Mouse (Mus musculus): ENCODE results near the gene Tpst1.

- no peak for TF ChIP-seq CTCF (IDR thresholded peaks at IDR 0.05; ENCODE audit: low read depth, low read length)
- no peak for TF ChIP-seq POLR2A (IDR thresholded peaks at IDR 0.05; ENCODE audit: extremely low read depth, insufficient read depth, low read length)
These were observed 56.3 kb downstream of the Tpst1 start for GRCm38 (mm10) chr5:130129524-130129793.
